Mouse (Mus musculus): ENCODE results near the gene Ddx27.

The Ddx27 gene

DNA sequence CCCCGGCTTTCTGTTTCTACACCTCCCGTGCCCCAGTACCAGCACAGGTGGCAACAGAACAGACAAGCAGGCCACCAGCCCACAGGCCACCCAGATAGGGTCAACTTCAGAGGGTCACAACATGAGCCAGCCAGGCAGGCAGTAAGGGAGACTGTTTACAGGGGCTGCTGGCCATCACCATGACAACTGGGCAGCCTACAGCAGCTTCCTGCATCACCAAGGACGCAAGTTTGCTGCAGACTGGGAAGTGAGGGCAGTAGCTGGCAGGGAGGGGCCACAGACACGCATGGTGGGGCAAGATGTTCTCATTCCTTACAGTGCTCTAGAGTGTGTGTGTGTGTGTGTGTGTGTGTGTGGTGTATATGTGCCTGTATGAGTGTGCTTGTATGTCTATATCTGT, 66.6 kb downstream of the Ddx27 start:
- no peak for DNase-seq (ENCODE audit: low spot score)
